Mouse (Mus musculus): ENCODE measurements around the gene Itpr1.

Gene Itpr1

GRCm38 (mm10) chr6:108282131-108282530 is 69.2 kb downstream of the Itpr1 start:
- DNase-seq, result no peak

- DNase-seq, result no peak
These were observed 69.7 kb downstream of the Itpr1 start for GRCm38 (mm10) chr6:108282621-108283020.

GRCm38 (mm10) chr6:108284688-108285087 is 71.8 kb downstream of the Itpr1 start:
- DNase-seq, result peak in 1 of 2 experiments; percentile 48

- DNase-seq, result no peak
These were observed 76.1 kb downstream of the Itpr1 start for GRCm38 (mm10) chr6:108288979-108289378.

GRCm38 (mm10) chr6:108290978-108291377 is 78.1 kb downstream of the Itpr1 start:
- DNase-seq, result no peak

GRCm38 (mm10) chr6:108291556-108291955 is 78.7 kb downstream of the Itpr1 start:
- no peak for DNase-seq

- DNase-seq, result no peak
These were observed 89.0 kb downstream of the Itpr1 start for GRCm38 (mm10) chr6:108301856-108302255.

GRCm38 (mm10) chr6:108303619-108304567 is 91.0 kb downstream of the Itpr1 start:
- peak in 1 of 2 experiments; percentile 23 for DNase-seq

DNA sequence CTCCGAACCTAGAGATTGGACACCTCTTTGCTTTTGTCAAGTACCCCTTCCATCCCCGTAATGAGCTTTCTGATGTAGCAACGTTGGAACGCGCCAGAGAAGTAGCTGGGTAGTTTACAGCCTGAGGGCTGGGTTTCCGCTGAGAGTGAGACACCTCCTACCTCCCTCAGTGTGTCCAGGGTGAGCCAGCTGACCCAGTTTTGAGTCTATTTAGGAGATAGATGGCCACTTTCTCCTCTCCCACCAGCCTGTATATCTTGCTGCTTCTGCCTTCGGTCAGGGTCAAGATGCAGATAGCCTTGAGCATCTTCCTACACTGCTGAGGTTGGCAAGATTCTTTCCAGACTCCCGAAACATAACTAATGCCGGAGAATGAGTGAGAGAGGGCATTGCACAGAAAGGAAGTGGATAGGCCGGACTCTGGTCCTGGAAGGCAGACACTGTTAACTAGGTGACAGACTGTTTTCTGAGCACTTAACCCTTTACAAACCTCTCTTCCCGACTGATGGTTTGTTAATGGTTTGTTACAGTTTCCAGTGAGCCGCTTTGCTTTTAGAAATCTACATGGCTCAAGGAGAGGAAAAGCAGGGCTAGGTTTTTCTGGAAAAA is 92.4 kb downstream of the Itpr1 start:
- peak; percentile 19 to 31 for DNase-seq

DNA sequence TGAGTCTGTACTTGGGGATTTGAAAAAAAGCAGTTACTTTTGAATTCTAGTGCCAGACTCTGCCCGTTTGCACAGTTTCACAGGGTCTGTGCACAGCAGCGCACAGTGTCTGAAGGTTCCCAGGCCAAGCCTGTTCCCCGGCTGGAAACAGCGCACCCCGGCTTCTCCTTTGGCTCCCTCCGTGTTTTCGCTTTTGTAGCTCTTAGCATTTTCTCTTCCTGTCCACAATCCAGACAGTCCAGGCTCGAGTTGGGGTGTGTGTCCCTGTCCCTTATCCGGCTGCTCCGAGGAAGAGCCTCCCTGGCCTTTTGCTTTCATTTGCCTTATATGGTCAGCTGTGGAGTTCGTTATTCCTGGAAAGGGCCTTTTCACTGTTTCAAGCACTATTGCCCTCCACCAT is 93.3 kb downstream of the Itpr1 start:
- DNase-seq, result peak; percentile 67 to 75

GRCm38 (mm10) chr6:108306910-108307584 is 94.2 kb downstream of the Itpr1 start:
- DNase-seq, result peak; percentile 29 to 35

GRCm38 (mm10) chr6:108307770-108308169 is 94.9 kb downstream of the Itpr1 start:
- DNase-seq, result no peak

DNA sequence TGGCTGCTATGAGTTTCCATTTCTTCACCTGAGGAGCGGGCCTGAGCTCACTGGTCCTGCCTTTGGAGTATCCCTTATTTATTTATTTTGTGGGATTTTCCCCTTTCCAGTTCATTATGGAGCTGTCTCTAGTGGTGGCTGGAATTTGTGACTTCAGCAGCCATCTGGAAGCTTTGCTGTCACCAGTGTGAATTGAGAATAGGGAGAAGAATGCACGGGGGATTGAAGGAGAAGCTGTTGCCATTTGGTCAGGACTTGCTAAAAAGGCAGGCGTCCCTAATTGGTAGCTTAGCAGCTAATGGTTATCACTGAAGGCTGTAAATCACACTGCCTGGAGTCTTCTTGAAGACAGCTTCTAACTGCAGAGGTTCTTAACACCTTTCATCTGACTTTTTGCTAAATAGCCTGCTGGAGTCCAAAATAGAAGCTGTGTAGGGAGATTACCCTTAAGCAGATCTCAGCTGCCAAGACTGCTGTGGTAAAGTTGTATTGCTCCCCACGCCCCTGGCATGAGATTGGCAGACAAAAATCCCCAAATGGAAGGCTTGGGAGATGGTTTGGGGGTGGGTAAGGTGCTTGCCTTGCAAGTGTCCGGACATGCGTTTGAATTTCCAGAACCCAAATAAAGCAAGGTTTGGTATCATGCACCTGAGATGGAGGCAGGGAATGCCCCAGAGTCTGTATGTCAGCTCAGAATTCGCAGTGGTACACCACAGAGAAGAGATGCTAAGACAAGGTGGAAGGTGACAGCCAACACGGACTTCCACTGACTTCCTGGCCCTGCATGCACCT is 96.7 kb downstream of the Itpr1 start:
- no peak for DNase-seq

GRCm38 (mm10) chr6:108313056-108313455 is 100.2 kb downstream of the Itpr1 start:
- no peak for DNase-seq

DNA sequence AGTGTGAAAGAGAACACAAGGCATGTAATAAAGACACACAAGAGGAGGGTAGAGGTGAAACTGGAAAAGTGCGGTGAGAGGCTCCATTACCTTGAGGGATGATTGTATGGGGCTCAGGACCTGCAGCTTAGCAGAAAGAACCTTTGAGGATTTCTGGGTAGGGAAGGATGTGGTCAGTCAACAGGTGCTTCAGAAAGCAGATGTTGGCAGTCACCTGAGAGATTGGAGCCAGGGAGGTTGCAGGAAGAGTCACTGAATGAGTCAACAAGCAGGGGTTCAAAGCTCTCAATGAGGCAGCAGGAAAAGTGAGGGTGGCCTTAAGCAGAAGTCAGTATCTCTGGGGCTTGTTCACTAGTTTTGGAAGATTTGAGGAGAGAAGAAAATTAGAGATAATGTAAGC is 101.1 kb downstream of the Itpr1 start:
- no peak for DNase-seq

GRCm38 (mm10) chr6:108316268-108316824 is 103.5 kb downstream of the Itpr1 start:
- no peak for DNase-seq

GRCm38 (mm10) chr6:108316951-108317350 is 104.1 kb downstream of the Itpr1 start:
- no peak for DNase-seq

- DNase-seq, result no peak
These were observed 108.8 kb downstream of the Itpr1 start for GRCm38 (mm10) chr6:108321653-108322052.

- no peak for DNase-seq
These were observed 111.6 kb downstream of the Itpr1 start for GRCm38 (mm10) chr6:108324464-108325025.

DNA sequence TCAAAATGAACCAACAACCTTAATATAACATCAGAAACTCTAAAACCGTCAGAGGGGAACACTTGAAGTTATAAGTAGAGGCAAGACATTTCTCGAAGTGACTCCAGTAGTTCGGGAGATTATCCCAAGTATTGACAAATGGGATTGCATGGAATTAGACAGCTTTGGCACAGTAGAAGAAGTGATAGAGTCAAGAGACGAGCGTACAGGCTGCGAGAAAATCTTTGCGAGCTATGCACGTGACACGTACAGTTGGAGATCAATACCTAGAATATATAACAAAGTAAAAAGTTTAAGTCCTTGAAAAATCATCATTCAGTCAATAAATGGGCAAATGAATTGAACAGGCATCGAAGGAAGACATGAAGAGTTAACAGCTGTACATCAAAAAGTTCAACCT is 112.5 kb downstream of the Itpr1 start:
- DNase-seq, result no peak

DNA sequence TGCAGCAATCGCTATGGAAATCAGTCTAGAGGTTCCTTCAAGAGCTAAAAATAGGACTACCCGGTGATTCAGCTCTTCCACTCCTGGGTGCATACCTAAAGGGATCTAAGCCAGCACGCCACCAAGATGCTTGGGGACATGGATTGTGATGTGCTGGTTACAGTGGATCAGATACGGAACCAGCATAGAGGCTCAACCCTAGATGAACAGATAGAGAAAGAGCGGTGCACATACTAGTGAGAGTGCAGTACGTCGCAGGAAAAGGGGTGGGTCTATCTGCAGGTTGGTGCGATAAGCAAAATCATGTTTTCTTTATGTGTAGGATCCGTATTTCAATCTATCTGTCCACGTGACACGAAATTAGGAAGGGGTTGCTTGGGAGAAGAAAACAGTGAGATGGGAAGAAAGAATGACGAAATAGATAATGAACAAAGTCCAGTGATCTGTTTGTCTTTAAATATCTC is 113.1 kb downstream of the Itpr1 start:
- DNase-seq, result no peak

- DNase-seq, result no peak
These were observed 113.9 kb downstream of the Itpr1 start for GRCm38 (mm10) chr6:108326751-108327161.
